Mouse (Mus musculus): ENCODE measurements around the gene Ttc39b.

DNA sequence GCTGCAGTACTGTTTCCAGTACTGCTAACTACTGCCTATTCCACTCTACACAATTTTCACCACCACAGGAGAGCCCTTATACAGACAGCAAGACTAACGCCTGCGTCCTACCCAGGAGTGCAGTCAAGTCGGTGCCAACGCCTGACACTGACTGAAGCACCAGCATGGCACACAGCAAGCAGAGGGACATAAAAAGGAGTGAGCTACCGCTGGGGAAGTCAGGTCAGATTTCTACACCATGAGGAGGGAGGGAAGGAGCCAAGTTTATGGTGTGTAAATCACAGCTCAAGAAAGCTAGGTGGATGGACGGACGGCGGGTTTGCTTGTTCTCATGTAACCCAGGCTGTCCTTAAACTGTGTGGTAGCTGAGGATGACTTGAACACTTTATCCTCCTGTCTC, 12.6 kb downstream of the Ttc39b start:
- no peak for TF ChIP-seq CTCF (conservative IDR thresholded peaks at IDR 0.05; ENCODE audit: insufficient read depth, insufficient read length, low read depth, low read length)
- no peak for TF ChIP-seq POLR2A (IDR thresholded peaks at IDR 0.05; ENCODE audit: low read depth, low read length)
